Mouse (Mus musculus) stomach, postnatal 0 days (tissue): ENCODE data around the gene Tesmin.

Experiments used
- CTCF ChIP-seq: IDR thresholded peaks from 2 replicates; pipeline ENCODE4 v1.5.1; 2016; ENCODE audit warnings: antibody characterized with exemption, low read depth, mild to moderate bottlenecking, moderate library complexity
- EP300 ChIP-seq: optimal IDR thresholded peaks from 2 replicates; pipeline ENCODE3; 2016; ENCODE audit warnings: antibody characterized with exemption

DNA sequence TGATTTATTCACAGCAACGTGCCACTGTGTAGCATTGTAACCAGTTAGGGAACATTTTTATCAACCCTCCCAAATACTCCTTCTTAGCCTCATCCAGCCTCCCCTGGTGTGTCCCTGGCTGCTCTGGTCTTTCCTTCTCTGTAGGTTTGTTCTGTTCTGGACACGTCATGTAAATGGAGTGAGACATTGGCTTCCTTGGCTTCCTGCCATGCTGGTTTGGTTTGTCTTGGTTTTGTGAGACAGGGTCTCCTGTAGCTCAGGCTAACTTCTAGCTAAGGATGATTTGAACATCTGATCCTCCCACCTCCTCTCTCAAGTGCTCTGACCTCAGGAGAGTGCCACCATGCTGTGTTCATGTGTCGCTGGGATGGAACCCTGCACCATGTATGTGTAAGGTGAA, 44.7 kb upstream of the Tesmin start:
- TF ChIP-seq EP300 (no peak), CTCF (no peak)
